Mouse (Mus musculus) lung, postnatal 10 days (tissue): Measurements from ENCODE around the gene Myoz1.
"Not testable (repeated sequence)": the region's sequence is repeated elsewhere in the genome, so short reads cannot be mapped to it uniquely, and the experiment has no call there.

Experiments
- DNase-seq: peaks from one replicate; pipeline ENCODE4 v3.0.0; 2021

The Myoz1 gene

GRCm38 (mm10) chr14:20636968-20637367 is 19.4 kb downstream of the Myoz1 start:
- not testable (repeated sequence) for DNase-seq

- no peak for DNase-seq
Observed at GRCm38 (mm10) chr14:20635546-20635945, 20.8 kb downstream of the Myoz1 start.

- peak; percentile 31 for DNase-seq
Observed at GRCm38 (mm10) chr14:20631253-20631652, 25.1 kb downstream of the Myoz1 start.

- DNase-seq = no peak
Observed at GRCm38 (mm10) chr14:20626971-20627370, 29.4 kb downstream of the Myoz1 start.

- DNase-seq = no peak
Observed at GRCm38 (mm10) chr14:20626447-20626846, 29.9 kb downstream of the Myoz1 start.

- DNase-seq = no peak
Observed at GRCm38 (mm10) chr14:20622907-20623306, 33.4 kb downstream of the Myoz1 start.

- no peak for DNase-seq
Observed at GRCm38 (mm10) chr14:20622412-20622811, 33.9 kb downstream of the Myoz1 start.

GRCm38 (mm10) chr14:20621903-20622302 is 34.4 kb downstream of the Myoz1 start:
- DNase-seq = no peak

- no peak for DNase-seq
Observed at GRCm38 (mm10) chr14:20619131-20619530, 37.2 kb downstream of the Myoz1 start.

- peak; percentile 42 for DNase-seq
Observed at GRCm38 (mm10) chr14:20618211-20618610, 38.1 kb downstream of the Myoz1 start.

GRCm38 (mm10) chr14:20616421-20616820 is 39.9 kb downstream of the Myoz1 start:
- DNase-seq = peak; percentile 38

GRCm38 (mm10) chr14:20615075-20615474 is 41.3 kb downstream of the Myoz1 start:
- no peak for DNase-seq

GRCm38 (mm10) chr14:20612820-20613219 is 43.5 kb downstream of the Myoz1 start:
- DNase-seq = no peak

GRCm38 (mm10) chr14:20610146-20610545 is 46.2 kb downstream of the Myoz1 start:
- DNase-seq = peak; percentile 71

- no peak for DNase-seq
Observed at GRCm38 (mm10) chr14:20609519-20609918, 46.8 kb downstream of the Myoz1 start.

- peak; percentile 62 for DNase-seq
Observed at GRCm38 (mm10) chr14:20607396-20608126, 48.8 kb downstream of the Myoz1 start.

GRCm38 (mm10) chr14:20601287-20601686 is 55.1 kb downstream of the Myoz1 start:
- DNase-seq = no peak

- no peak for DNase-seq
Observed at GRCm38 (mm10) chr14:20600203-20600602, 56.1 kb downstream of the Myoz1 start.

- no peak for DNase-seq
Observed at GRCm38 (mm10) chr14:20599542-20599941, 56.8 kb downstream of the Myoz1 start.
